Mouse (Mus musculus): Measurements from ENCODE around the gene Zfp458.
"Not testable (repeated sequence)": the region's sequence is repeated elsewhere in the genome, so short reads cannot be mapped to it uniquely, and the experiment has no call there.

Gene Zfp458

DNA sequence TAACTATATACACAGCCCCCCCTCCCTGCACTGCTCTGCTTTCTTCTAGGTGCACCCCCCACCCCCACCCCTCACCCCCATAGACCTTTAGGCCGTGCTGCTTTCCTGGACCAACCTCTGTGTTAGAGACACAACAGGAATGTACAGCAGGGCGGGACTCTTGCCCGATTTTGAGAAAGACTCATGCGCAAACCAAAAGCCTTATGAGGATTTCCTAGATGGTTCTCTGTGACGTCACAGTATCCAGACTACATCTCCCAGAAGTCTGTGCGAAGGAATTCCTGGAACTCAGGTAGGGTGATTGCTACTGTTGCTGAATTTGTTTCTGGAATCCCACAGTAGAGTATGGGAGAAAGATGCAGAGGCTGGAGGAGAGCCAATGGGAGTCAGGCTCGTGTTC, at the start of gene Zfp458:
Zfp458 (minus strand) TSS at position 153 of the 400 bp plus-strand sequence.
- DNase-seq (ENCODE audit: low spot score in 2 of 2), result no peak

DNA sequence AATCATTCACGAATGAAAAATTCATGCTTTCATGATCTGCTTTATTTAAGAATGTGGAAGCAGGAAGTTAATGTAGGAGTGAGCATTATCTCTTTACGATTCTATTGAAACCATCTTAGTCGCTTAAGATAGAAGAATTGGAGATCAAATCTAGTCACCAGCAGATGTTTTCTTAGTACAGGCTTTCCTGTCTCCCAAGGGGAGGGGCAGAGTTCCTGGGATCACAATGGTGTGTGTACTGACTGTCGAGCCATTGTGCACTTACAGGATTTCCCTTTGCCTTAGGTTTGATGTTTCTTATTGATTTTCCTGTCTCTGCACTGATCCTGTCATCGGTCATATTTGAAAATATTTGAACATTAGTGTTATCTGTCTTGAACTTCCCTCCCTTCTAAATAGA, 28.5 kb upstream of the Zfp458 start:
- DNase-seq (ENCODE audit: low spot score in 2 of 2), result no peak

DNA sequence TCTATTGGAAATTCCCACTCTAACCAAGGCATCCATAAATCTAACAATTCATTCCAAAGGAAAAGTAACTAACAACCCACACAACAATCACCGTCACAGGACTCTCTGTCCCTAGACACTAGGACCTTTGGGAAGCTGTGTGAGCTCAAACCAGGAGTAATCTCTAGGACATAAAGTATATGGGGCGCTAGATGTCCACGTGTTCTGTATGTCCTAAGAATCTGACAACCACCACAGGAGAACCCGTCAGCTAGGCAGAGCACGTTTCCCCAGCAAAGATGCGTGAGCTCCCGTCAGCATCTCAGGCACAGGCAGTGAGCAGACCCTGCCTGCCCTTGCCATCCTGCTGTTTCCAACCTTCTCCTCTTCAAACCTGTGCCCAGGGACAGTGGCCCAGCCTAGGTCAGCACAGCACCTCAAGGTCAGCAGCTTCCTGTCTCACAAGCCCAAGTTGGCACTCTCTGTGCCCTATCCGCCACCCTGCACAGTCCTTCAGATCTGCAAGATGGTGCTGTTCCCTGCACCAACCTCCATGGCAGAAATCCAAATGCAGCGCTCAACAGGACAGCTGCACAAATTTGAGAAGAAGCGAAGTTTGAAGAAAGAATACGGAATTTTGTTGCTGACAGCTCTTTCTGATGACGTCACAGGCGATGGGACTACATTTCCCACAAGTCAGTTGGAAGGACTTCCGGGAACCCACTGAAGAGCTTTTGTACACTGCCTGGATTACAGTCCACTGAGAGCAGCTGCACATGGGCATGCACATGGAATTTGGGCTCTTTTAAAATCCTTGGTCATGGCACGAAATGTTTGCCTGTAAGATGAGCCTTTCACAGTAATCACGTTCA, 27.8 kb upstream of the Zfp458 start, which contains the start of gene Zfp457:
Zfp457 (minus strand) TSS at position 664 of the 851 bp plus-strand sequence.
- peak; percentile 78 to 83 for DNase-seq (ENCODE audit: low spot score in 2 of 2)

DNA sequence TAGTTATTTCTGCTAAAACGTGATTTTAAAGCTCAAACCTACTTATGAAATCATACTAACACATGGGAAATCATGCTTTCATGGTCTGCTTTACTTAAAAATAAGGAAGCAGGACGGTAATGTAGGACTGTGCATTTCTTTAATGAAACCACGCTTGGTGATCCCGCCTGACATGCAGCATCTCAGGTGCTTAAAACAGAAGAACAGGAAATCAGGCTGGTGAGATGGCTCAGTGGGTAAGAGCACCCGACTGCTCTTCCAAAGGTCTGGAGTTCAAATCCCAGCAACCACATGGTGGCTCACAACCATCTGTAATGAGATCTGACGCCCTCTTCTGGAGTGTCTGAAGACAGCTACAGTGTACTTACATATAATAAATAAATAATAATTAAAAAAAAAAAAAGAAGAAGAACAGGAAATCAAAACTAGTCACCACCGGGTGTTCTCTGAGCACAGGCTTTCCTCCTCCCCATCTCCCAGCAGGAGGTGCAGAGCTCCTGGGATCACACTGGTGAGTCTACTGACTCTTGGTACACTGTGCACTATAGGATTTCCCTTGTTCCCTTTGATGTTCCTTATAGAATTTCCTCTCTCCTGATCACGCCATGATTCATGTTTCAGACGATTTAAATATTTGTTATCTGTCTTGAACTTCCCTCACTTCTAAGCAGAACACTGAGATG, 8.7 kb downstream of the Zfp458 start:
- not testable (repeated sequence) for DNase-seq (ENCODE audit: low spot score in 2 of 2)

DNA sequence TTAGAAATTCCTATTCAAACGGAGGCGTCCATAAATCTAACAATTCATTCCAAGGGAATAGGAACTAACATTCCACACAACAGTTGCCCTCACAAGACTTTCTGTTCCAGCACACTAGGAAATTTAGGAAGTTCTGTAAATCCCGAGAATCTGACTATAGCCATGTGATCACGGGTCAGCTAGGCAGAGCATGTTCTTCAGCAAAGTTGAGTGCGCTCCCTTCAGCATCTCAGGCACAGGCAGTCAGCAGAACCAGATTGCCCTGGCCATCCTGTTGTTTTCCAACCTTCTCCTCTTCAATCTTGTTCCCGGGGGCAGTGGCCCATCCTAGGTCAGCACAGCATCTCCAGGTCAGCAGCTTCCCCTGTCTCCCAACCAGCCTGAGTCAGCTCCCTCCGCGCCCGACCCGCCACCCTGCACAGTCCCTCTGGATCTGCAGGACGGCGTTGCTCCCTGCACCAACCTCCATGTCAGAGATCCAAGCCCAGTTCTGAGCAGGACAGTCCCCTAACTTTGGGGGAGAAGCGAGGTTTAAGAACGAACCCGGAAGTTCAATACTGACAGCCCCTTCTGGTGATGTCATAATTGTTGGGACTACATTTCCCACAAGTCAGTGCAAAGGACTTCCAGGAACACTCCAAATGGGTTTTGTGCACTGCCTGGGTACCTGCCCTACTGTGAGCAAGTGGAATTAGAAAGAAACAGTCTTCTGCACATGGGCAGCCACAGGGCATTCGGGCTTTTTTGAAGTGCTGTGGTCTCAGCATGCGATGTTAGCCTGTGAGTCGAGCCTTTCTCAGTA, 9.5 kb downstream of the Zfp458 start:
- DNase-seq (ENCODE audit: low spot score in 2 of 2), result peak; percentile 54 to 71

DNA sequence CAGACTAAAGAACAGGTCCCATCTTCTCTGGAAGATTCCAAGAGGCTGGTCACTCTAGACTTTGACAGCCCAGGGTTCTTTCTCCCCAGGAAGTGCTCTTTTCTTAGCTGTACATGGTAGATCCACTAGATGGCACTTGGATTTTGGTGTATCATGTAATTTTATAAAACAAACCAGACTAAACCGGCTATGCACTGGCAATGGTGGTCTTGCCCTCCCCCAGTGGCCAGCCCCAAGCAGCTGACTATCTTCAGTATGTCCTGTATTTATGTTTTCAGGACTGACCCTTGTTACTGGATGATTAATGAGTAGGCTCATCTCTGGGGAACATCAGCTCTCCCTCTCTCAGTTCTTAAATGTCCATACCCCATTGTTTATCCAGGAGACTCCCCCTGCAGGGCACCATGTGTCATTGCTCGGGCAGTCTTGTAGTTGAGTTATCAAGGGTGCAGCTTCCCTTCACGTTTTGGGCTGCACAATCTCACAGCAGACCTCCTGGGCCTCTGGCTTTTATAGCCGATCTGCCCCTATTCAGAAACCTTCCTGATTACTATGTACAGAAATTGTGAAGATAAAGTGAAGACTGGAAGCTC, 64.2 kb downstream of the Zfp458 start:
- no peak for DNase-seq (ENCODE audit: low spot score in 2 of 2)
